Mouse (Mus musculus): ENCODE data around the gene Mamstr. TPM values are rescaled to one million over a fixed set of nuclear protein-coding genes. Genes with fewer than 3 reads are reported as not detected.

The Mamstr gene
- polyA plus RNA-seq (2017; shearing (Covaris generic)): not detected

DNA sequence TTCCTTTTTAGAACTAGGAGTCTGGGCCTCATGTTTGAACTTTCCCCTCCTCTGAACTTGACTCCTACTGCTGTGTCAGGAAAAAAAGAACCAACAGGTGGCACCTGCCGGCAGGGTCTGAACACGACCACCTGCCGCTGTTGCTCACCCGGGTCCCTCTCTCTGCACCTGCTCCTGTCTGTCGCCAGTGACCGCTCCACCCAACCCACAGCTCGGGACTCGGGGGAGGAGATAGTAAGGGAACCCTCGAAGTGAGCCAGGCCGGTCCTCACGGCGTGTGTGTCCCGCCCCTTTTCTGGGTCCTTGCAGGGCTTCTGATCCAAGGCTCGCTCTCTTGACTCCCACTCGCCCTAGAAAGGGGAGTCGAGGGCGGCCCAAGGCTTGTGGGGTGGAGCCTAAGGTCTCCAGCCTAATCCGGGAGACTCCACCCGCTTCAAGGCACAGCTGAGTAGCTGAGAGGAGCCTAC, at the start of gene Mamstr:
Gene Mamstr (plus strand): TSS at position 417 of the 467 bp plus-strand sequence.

DNA sequence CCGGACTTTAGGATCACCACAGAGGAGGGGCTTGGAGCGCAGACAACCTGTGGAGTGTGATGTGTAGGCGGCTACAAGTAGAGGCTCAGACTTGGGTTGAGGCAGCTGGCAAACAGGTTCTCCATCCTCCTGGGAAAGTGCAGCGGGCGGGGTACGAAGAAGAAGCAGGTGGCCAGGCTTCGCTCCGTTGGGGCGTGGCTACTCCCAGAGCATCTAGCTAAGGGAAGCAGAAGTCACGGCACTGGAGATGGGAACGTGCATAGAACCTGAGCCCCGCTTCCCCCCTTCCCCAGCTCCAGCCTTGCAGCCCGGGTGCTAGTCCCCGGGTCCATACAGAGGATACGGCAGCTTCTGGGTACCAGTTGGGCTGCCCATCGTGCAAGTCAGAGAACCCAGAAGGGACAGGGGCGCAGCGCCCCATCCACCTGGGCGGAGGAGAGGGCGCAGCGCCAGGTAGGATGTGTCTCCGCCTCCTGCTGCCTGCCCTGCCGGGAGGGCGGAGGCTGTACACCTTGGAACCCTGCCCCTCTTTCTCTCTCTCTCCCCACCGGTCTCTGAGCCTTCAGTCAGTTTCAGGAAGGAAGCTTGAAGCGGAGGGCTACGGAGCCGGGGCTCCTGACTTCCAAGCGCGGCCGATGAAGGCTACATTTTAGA, 22.6 kb upstream of the Mamstr start, which contains the start of gene Fut1:
Gene Fut1 (plus strand): TSS at position 248 of the 654 bp plus-strand sequence.

DNA sequence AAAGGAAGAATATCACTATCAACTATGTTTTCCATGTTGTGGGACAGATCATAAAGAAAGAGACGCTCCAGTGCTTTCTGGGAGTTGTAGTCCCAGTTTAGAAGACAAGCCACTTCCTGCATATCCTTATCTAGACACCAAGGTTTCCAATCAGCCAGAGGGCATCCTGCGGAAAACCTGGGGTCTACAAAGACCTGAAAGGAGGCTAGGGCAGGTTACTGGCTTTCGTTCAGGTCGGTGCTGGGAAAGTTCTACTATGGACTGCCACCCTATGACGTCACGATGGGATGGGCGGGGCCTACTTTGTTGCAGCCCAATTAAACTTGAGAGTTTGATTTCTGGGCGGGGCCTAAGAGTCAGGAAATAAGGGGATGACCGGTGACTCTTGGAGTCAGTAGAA, 18.3 kb upstream of the Mamstr start, which contains the start of gene Izumo1:
Gene Izumo1 (plus strand): TSS at position 369 of the 400 bp plus-strand sequence.

DNA sequence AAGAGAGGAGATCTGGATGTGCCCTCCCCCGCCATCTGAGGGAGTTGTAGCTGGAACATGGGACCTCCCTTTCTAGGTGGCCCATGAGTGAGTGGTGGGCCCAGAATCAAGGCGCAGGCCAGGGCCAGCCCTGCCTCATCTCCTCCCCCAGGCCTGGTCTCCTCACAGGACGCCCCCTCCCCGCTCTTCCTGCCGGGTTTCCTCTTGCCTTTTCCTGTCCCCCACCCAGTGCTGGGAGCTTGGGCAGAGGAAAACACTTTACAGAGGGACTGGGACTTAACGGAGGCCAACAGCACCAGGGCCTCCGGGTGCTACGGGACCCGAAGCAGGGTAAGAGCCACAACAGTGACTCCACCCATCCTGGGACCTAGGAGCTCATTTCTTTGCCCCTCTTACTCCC, 12.5 kb upstream of the Mamstr start, which contains the start of gene Rasip1:
Gene Rasip1 (plus strand): TSS at position 228 of the 400 bp plus-strand sequence.

DNA sequence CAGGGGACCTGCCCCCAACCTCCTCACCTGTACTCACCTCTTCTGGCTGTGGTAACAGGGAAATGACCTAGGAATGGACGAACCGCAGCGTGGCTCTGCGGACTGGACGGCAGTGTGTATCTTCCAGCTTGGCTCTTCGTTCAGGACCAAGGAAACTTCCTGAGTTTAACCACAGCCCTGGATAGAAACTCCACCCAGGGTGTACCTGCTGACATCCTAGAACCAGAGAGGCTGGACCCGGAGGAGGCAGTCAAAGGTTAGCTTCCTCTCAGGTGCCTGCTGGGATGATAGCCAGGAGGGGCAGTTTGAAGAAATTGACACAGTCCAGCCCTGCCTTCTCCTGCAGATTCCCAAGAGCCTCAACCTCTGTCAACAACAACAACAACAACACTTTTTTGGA, 26.4 kb downstream of the Mamstr start, which contains the start of gene Fut2:
Gene Fut2 (minus strand): TSS at position 234 of the 400 bp plus-strand sequence.

DNA sequence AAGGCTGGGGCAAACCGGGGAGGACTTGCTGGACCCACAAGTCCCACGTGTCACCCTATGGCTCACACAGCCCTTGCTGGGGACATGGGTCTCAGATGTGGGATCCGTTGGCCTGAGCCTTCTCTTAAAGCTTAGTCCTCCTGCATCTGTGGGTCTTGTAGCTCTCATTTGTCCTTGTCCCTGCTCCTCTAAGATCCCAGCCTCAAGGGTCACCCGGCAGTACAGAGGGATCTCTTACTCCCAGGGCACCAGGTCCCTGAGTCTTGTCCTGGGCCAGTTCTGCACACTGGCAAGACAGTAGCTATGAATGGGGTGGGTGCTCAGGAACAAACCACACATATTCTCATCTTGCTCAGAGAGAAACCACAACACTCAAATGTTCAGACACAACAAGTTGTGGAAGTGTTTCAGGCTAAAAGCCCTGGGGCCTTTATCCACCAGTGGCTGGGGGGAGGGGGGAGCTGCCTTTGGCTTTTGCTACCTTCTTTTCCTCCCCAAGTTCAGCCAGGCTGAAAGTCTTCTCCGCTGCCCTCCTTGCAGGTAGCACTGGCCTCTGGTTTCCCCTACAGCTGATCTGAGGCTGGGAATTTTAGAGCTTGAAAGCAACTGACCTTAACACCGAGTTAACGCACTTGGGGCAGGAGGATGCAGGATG, 43.7 kb downstream of the Mamstr start, which contains the start of gene Ntn5:
Gene Ntn5 (plus strand): TSS at position 627 of the 655 bp plus-strand sequence.

DNA sequence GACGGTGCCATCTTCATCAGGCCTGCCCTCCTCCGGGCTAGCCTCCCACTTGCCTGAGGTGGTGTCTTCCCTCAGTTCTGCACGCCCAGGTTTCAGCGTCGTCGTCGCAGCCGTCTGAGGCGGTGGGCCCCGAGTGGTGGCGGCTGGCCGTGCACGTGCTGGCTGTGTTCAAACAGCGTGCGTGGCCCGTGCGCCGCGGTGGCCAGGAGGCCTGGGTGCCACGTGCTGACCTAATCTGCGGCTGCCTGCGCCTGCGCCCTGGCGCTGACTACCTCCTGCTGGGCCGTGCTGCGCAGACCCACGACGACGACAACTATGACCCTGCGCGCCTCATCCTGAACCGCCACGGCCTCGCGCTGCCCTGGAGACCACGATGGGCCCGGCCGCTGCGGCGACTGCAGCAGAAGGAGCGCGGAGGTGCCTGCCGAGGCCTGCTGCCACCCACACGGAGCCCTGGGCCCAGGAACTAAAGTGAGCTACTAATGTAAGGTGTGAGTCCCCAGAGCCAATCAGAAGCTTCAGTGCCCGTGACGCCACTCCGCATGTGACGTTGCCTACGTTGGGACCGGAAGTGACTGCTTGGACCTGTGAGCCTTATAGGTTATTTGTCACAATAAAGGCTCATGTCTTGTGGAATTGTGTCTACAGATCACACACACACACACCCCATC, 54.3 kb downstream of the Mamstr start, which contains the start of gene Sec1:
Gene Sec1 (minus strand): TSS at position 482 of the 671 bp plus-strand sequence.

Other genes with a start within 250 kb of the Mamstr start
- gene Snrnp70, start 244.2 kb upstream of the Mamstr start, polyA plus RNA-seq (2017; shearing (Covaris generic)): 207 TPM
- gene Kcna7, start 234.3 kb upstream of the Mamstr start, polyA plus RNA-seq (2017; shearing (Covaris generic)): not detected
- gene Ntf5, start 226.3 kb upstream of the Mamstr start, polyA plus RNA-seq (2017; shearing (Covaris generic)): 0.19 TPM
- gene Lhb, start 219.2 kb upstream of the Mamstr start, polyA plus RNA-seq (2017; shearing (Covaris generic)): not detected
- gene Gys1, start 205.1 kb upstream of the Mamstr start, polyA plus RNA-seq (2017; shearing (Covaris generic)): 5.5 TPM
- gene Ruvbl2, start 201.9 kb upstream of the Mamstr start, polyA plus RNA-seq (2017; shearing (Covaris generic)): 32.9 TPM
- 2,431 TPM for gene Ftl1, start 180.1 kb upstream of the Mamstr start, polyA plus RNA-seq (2017; shearing (Covaris generic))
- gene Bax, start 173.1 kb upstream of the Mamstr start, polyA plus RNA-seq (2017; shearing (Covaris generic)): 199 TPM
- 2.3 TPM for gene Tulp2, start 158.1 kb upstream of the Mamstr start, polyA plus RNA-seq (2017; shearing (Covaris generic))
- gene Gm45808, start 153.2 kb upstream of the Mamstr start, polyA plus RNA-seq (2017; shearing (Covaris generic)): not detected
- gene Dhdh, start 151.2 kb upstream of the Mamstr start, polyA plus RNA-seq (2017; shearing (Covaris generic)): 0.60 TPM
- 208 TPM for gene Nucb1, start 129.6 kb upstream of the Mamstr start, polyA plus RNA-seq (2017; shearing (Covaris generic))
- 868 TPM for gene Ppp1r15a, start 113.7 kb upstream of the Mamstr start, polyA plus RNA-seq (2017; shearing (Covaris generic))
- gene Plekha4, start 113.6 kb upstream of the Mamstr start, polyA plus RNA-seq (2017; shearing (Covaris generic)): 0.39 TPM
- gene Hsd17b14, start 85.1 kb upstream of the Mamstr start, polyA plus RNA-seq (2017; shearing (Covaris generic)): 0.64 TPM
- 38.4 TPM for gene Bcat2, start 69.8 kb upstream of the Mamstr start, polyA plus RNA-seq (2017; shearing (Covaris generic))
- gene Fgf21, start 24.5 kb upstream of the Mamstr start, polyA plus RNA-seq (2017; shearing (Covaris generic)): not detected
- gene Fut1, start 22.7 kb upstream of the Mamstr start, polyA plus RNA-seq (2017; shearing (Covaris generic)): 0.21 TPM
- not detected for gene Izumo1, start 18.2 kb upstream of the Mamstr start, polyA plus RNA-seq (2017; shearing (Covaris generic))
- gene Rasip1, start 12.5 kb upstream of the Mamstr start, polyA plus RNA-seq (2017; shearing (Covaris generic)): not detected
- gene Fut2, start 26.4 kb downstream of the Mamstr start, polyA plus RNA-seq (2017; shearing (Covaris generic)): not detected
- gene Ntn5, start 44.0 kb downstream of the Mamstr start, polyA plus RNA-seq (2017; shearing (Covaris generic)): not detected
- gene Sec1, start 54.4 kb downstream of the Mamstr start, polyA plus RNA-seq (2017; shearing (Covaris generic)): not detected
- 1.7 TPM for gene Car11, start 59.9 kb downstream of the Mamstr start, polyA plus RNA-seq (2017; shearing (Covaris generic))
- gene Dbp, start 65.1 kb downstream of the Mamstr start, polyA plus RNA-seq (2017; shearing (Covaris generic)): 13.8 TPM
- 1,532 TPM for gene Rpl18, start 75.5 kb downstream of the Mamstr start, polyA plus RNA-seq (2017; shearing (Covaris generic))
- 23.7 TPM for gene Sphk2, start 78.0 kb downstream of the Mamstr start, polyA plus RNA-seq (2017; shearing (Covaris generic))
- not detected for gene Fam83e, start 81.2 kb downstream of the Mamstr start, polyA plus RNA-seq (2017; shearing (Covaris generic))
- not detected for gene Spaca4, start 85.8 kb downstream of the Mamstr start, polyA plus RNA-seq (2017; shearing (Covaris generic))
- 0.21 TPM for gene Lmtk3, start 143.8 kb downstream of the Mamstr start, polyA plus RNA-seq (2017; shearing (Covaris generic))
- 11.7 TPM for gene Sult2b1, start 144.7 kb downstream of the Mamstr start, polyA plus RNA-seq (2017; shearing (Covaris generic))
- gene Cyth2, start 174.6 kb downstream of the Mamstr start, polyA plus RNA-seq (2017; shearing (Covaris generic)): 142 TPM
- not detected for gene Kcnj14, start 184.8 kb downstream of the Mamstr start, polyA plus RNA-seq (2017; shearing (Covaris generic))
- 34.5 TPM for gene Grwd1, start 191.0 kb downstream of the Mamstr start, polyA plus RNA-seq (2017; shearing (Covaris generic))
- gene Kdelr1, start 232.8 kb downstream of the Mamstr start, polyA plus RNA-seq (2017; shearing (Covaris generic)): 51.6 TPM
- gene Grin2d, start 238.4 kb downstream of the Mamstr start, polyA plus RNA-seq (2017; shearing (Covaris generic)): 0.47 TPM